Mouse (Mus musculus): ENCODE measurements at regions not wholly inside any gene's neighbourhood (a gene's known extent, or its start where the extent isn't known, plus 50 kb on each side); places are given as distances from the start of the nearest gene placed in this dataset.

- H3K27ac ChIP-seq (ENCODE audit: low read depth, low read length) = no peak overlapping the region
- DNase-seq (ENCODE audit: low spot score) = no peak
- H3K4me1 ChIP-seq (ENCODE audit: insufficient read depth, low read length) = no peaks in the 10 kb centered on the region
- no peaks in the 10 kb centered on the region for H3K36me3 ChIP-seq (ENCODE audit: insufficient read depth, low read length)
- H3K9ac ChIP-seq (replicated peaks; ENCODE audit: low read length, poor library complexity, severe bottlenecking) = no peak overlapping the region
- ATAC-seq (ENCODE audit: low FRiP score) = no peak
- WGBS = 84% methylated on average over 5 of the region's 5 CpGs
- TF ChIP-seq CTCF (IDR thresholded peaks at IDR 0.05) = no peak
- H3K9me3 ChIP-seq (ENCODE audit: low read length) = no peaks in the 10 kb centered on the region
- H3K27me3 ChIP-seq (ENCODE audit: insufficient read depth, low read length) = no peaks in the 10 kb centered on the region
- H3K4me2 ChIP-seq (ENCODE audit: low read depth, low read length, poor library complexity, severe bottlenecking) = no peak overlapping the region
- H3K4me3 ChIP-seq (ENCODE audit: low read depth, low read length) = no peak overlapping the region
These were observed 110.2 kb downstream of the Edem1 start for GRCm38 (mm10) chr6:108938646-108939045.

- Histone ChIP-seq H3K4me1 (ENCODE audit: insufficient read depth, low read length) (no peaks in the 10 kb centered on the region), H3K27ac (ENCODE audit: low read depth, low read length) (no peak overlapping the region), H3K4me2 (ENCODE audit: low read depth, low read length, poor library complexity, severe bottlenecking) (no peak overlapping the region), H3K9ac (replicated peaks; ENCODE audit: low read length, poor library complexity, severe bottlenecking) (no peak overlapping the region), H3K9me3 (ENCODE audit: low read length) (no peaks in the 10 kb centered on the region), H3K4me3 (ENCODE audit: low read depth, low read length) (no peak overlapping the region), H3K36me3 (ENCODE audit: insufficient read depth, low read length) (no peaks in the 10 kb centered on the region), H3K27me3 (ENCODE audit: insufficient read depth, low read length) (no peaks in the 10 kb centered on the region)
- no peak for DNase-seq (ENCODE audit: low spot score)
- no peak for ATAC-seq (ENCODE audit: low FRiP score)
- no peak for TF ChIP-seq CTCF (IDR thresholded peaks at IDR 0.05)
These were observed 113.8 kb downstream of the Edem1 start for GRCm38 (mm10) chr6:108942288-108942687.

- WGBS = 81% methylated on average over 6 of the region's 6 CpGs
- no peaks in the 10 kb centered on the region for H3K36me3 ChIP-seq (ENCODE audit: insufficient read depth, low read length)
- H3K4me2 ChIP-seq (ENCODE audit: low read depth, low read length, poor library complexity, severe bottlenecking) = no peak overlapping the region
- H3K9ac ChIP-seq (replicated peaks; ENCODE audit: low read length, poor library complexity, severe bottlenecking) = no peak overlapping the region
- no peaks in the 10 kb centered on the region for H3K4me1 ChIP-seq (ENCODE audit: insufficient read depth, low read length)
- H3K9me3 ChIP-seq (ENCODE audit: low read length) = no peaks in the 10 kb centered on the region
- TF ChIP-seq CTCF (IDR thresholded peaks at IDR 0.05) = no peak
- no peak for ATAC-seq (ENCODE audit: low FRiP score)
- no peak overlapping the region for H3K4me3 ChIP-seq (ENCODE audit: low read depth, low read length)
- H3K27ac ChIP-seq (ENCODE audit: low read depth, low read length) = no peak overlapping the region
- no peak for DNase-seq (ENCODE audit: low spot score)
- no peaks in the 10 kb centered on the region for H3K27me3 ChIP-seq (ENCODE audit: insufficient read depth, low read length)
These were observed 123.9 kb downstream of the Edem1 start for GRCm38 (mm10) chr6:108952389-108952788.

GRCm38 (mm10) chr6:108962810-108963209 is 134.4 kb downstream of the Edem1 start:
- DNase-seq (ENCODE audit: low spot score) (no peak), ATAC-seq (ENCODE audit: low FRiP score) (no peak)
- Histone ChIP-seq H3K4me1 (ENCODE audit: insufficient read depth, low read length) (no peaks in the 10 kb centered on the region), H3K36me3 (ENCODE audit: insufficient read depth, low read length) (no peaks in the 10 kb centered on the region), H3K4me2 (ENCODE audit: low read depth, low read length, poor library complexity, severe bottlenecking) (no peak overlapping the region), H3K27me3 (ENCODE audit: insufficient read depth, low read length) (no peaks in the 10 kb centered on the region), H3K9me3 (ENCODE audit: low read length) (no peaks in the 10 kb centered on the region), H3K27ac (ENCODE audit: low read depth, low read length) (no peak overlapping the region), H3K4me3 (ENCODE audit: low read depth, low read length) (no peak overlapping the region), H3K9ac (replicated peaks; ENCODE audit: low read length, poor library complexity, severe bottlenecking) (no peak overlapping the region)
- TF ChIP-seq CTCF (IDR thresholded peaks at IDR 0.05) = no peak

GRCm38 (mm10) chr6:108963295-108963694 is 134.9 kb downstream of the Edem1 start:
- no peak overlapping the region for H3K27ac ChIP-seq (ENCODE audit: low read depth, low read length)
- no peaks in the 10 kb centered on the region for H3K9me3 ChIP-seq (ENCODE audit: low read length)
- ATAC-seq (ENCODE audit: low FRiP score) (0 out of 2 replicates have a peak, but pooled peaks have one; percentile 52), DNase-seq (ENCODE audit: low spot score) (peak; percentile 87)
- no peak overlapping the region for H3K9ac ChIP-seq (replicated peaks; ENCODE audit: low read length, poor library complexity, severe bottlenecking)
- no peaks in the 10 kb centered on the region for H3K4me1 ChIP-seq (ENCODE audit: insufficient read depth, low read length)
- no peaks in the 10 kb centered on the region for H3K36me3 ChIP-seq (ENCODE audit: insufficient read depth, low read length)
- peak; percentile 91 for TF ChIP-seq CTCF (IDR thresholded peaks at IDR 0.05)
- H3K4me3 ChIP-seq (ENCODE audit: low read depth, low read length) = no peak overlapping the region
- 16% methylated on average over 2 of the region's 2 CpGs for WGBS
- H3K4me2 ChIP-seq (ENCODE audit: low read depth, low read length, poor library complexity, severe bottlenecking) = no peak overlapping the region
- H3K27me3 ChIP-seq (ENCODE audit: insufficient read depth, low read length) = no peaks in the 10 kb centered on the region

GRCm38 (mm10) chr6:108969477-108970176 is 141.2 kb downstream of the Edem1 start:
- no peak for TF ChIP-seq CTCF (IDR thresholded peaks at IDR 0.05)
- H3K36me3 ChIP-seq (ENCODE audit: insufficient read depth, low read length) = no peaks in the 10 kb centered on the region
- H3K4me1 ChIP-seq (ENCODE audit: insufficient read depth, low read length) = no peaks in the 10 kb centered on the region
- no peak overlapping the region for H3K4me2 ChIP-seq (ENCODE audit: low read depth, low read length, poor library complexity, severe bottlenecking)
- 58% methylated on average over 4 of the region's 4 CpGs for WGBS
- no peak overlapping the region for H3K27ac ChIP-seq (ENCODE audit: low read depth, low read length)
- H3K27me3 ChIP-seq (ENCODE audit: insufficient read depth, low read length) = no peaks in the 10 kb centered on the region
- H3K9ac ChIP-seq (replicated peaks; ENCODE audit: low read length, poor library complexity, severe bottlenecking) = no peak overlapping the region
- DNase-seq (ENCODE audit: low spot score) (peak; percentile 75), ATAC-seq (ENCODE audit: low FRiP score) (no peak)
- no peaks in the 10 kb centered on the region for H3K9me3 ChIP-seq (ENCODE audit: low read length)
- H3K4me3 ChIP-seq (ENCODE audit: low read depth, low read length) = no peak overlapping the region
